Mouse (Mus musculus): ENCODE data around the gene Sclt1.

GRCm38 (mm10) chr3:41692440-41693142 lies 49.7 kb downstream of the Sclt1 start:
- TF ChIP-seq CEBPB (IDR thresholded peaks at IDR 0.05; ENCODE audit: low read depth) (no peak), CTCF (IDR thresholded peaks at IDR 0.05; ENCODE audit: control insufficient read depth, insufficient read depth, insufficient read length) (no peak), MAX (IDR thresholded peaks at IDR 0.05) (no peak), FOSL1 (IDR thresholded peaks at IDR 0.05; ENCODE audit: insufficient read depth, low read length, poor library complexity, severe bottlenecking) (no peak)
